Mouse (Mus musculus): Measurements from ENCODE around the gene Chaf1b.
A peak's percentile ranks its signal among the peaks of the same experiment; 100 is the strongest.

DNA sequence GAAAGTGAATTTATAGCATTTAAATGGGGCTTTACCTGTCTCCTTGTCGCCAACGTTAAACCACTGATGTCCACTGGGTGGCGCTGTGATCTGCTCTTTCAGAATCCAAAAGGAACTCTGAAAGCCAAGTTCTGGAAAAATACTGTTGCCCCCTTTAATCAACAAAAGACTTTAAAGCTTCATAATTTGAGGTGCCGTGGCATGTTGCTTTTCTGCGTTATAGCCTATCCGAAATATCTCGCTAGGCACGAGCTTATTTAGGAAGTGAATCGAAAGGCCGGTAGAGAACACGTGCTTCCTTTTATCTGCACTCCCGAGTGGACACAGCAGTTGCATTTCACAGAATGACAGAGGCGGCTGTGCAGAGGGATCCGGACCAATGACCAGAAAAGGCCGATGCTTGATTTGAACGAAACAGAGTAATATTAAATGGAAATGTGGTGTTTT lies 54.7 kb downstream of the Chaf1b start:
- TF ChIP-seq CTCF (IDR thresholded peaks at IDR 0.05; ENCODE audit: low read depth) (peak; percentile 79), EP300 (IDR thresholded peaks at IDR 0.05; ENCODE audit: low read depth) (no peak)

Data from heart, postnatal 0 days (tissue).